Mouse (Mus musculus): ENCODE data around the gene Stab1. TPM values are rescaled to one million over a fixed set of nuclear protein-coding genes. Genes with fewer than 3 reads are reported as not detected.

Stab1 gene
- polyA plus RNA-seq, 1 experiment from 2014 or later: 13.0 TPM

GRCm38 (mm10) chr14:31208084-31208483 is 39.6 kb upstream of the Stab1 start, which contains the start of gene Tnnc1:
Gene Tnnc1 (plus strand): TSS chr14:31208312.
- no peaks in the 10 kb centered on the region for H3K9me3 ChIP-seq (ENCODE audit: control insufficient read depth, low read length)
- H3K27me3 ChIP-seq (replicated peaks; ENCODE audit: control insufficient read depth, insufficient read depth, low read length): no peaks in the 10 kb centered on the region
- H3K4me3 ChIP-seq (replicated peaks; ENCODE audit: low read length): no peak within 1 kb of the TSS; the same call in 1 of the 2 replicates
- H3K4me2 ChIP-seq (ENCODE audit: low read length): peak within 1 kb of the TSS; percentile 83
- peaks cover 20% of the 10 kb centered on the region for H3K4me1 ChIP-seq (replicated peaks; ENCODE audit: control insufficient read depth, insufficient read depth, low read length)
- ATAC-seq: no peak
- no peak within 1 kb of the TSS; the same call in 1 of the 2 replicates for H3K9ac ChIP-seq (replicated peaks; ENCODE audit: low read depth, low read length)
- no peak within 1 kb of the TSS; the same call in 1 of the 2 replicates for H3K27ac ChIP-seq (ENCODE audit: low read length)
- H3K36me3 ChIP-seq (ENCODE audit: control insufficient read depth, insufficient read depth): peaks cover 5% of the 10 kb centered on the region
- WGBS: 84% methylated on average over 2 of the region's 2 CpGs

- H3K27me3 ChIP-seq (replicated peaks; ENCODE audit: control insufficient read depth, insufficient read depth, low read length): no peaks in the 10 kb centered on the region
- no peaks in the 10 kb centered on the region for H3K9me3 ChIP-seq (ENCODE audit: control insufficient read depth, low read length)
- H3K4me3 ChIP-seq (replicated peaks; ENCODE audit: low read length): peak overlapping the region; percentile 87
- peak; percentile 32 for ATAC-seq
- WGBS: 81% methylated on average over 13 of the region's 13 CpGs
- peak overlapping the region; percentile 83 for H3K4me2 ChIP-seq (ENCODE audit: low read length)
- H3K27ac ChIP-seq (ENCODE audit: low read length): peak overlapping the region; percentile 75
- H3K9ac ChIP-seq (replicated peaks; ENCODE audit: low read depth, low read length): peak overlapping the region; percentile 92
- H3K4me1 ChIP-seq (replicated peaks; ENCODE audit: control insufficient read depth, insufficient read depth, low read length): peaks cover 20% of the 10 kb centered on the region
- H3K36me3 ChIP-seq (ENCODE audit: control insufficient read depth, insufficient read depth): peaks cover 13% of the 10 kb centered on the region
These were observed 38.8 kb upstream of the Stab1 start for GRCm38 (mm10) chr14:31207070-31207830.

GRCm38 (mm10) chr14:31206472-31206981 is 38.1 kb upstream of the Stab1 start:
- peak; percentile 72 for ATAC-seq
- Histone ChIP-seq H3K9ac (replicated peaks; ENCODE audit: low read depth, low read length) (peak overlapping the region; percentile 92), H3K36me3 (ENCODE audit: control insufficient read depth, insufficient read depth) (peaks cover 19% of the 10 kb centered on the region), H3K27me3 (replicated peaks; ENCODE audit: control insufficient read depth, insufficient read depth, low read length) (no peaks in the 10 kb centered on the region), H3K4me2 (ENCODE audit: low read length) (peak overlapping the region; percentile 96), H3K4me1 (replicated peaks; ENCODE audit: control insufficient read depth, insufficient read depth, low read length) (peaks cover 20% of the 10 kb centered on the region), H3K4me3 (replicated peaks; ENCODE audit: low read length) (peak overlapping the region; percentile 87), H3K9me3 (ENCODE audit: control insufficient read depth, low read length) (no peaks in the 10 kb centered on the region), H3K27ac (ENCODE audit: low read length) (peak overlapping the region; percentile 91)
- under 1% methylated on average over 31 of the region's 48 CpGs for WGBS

- H3K9ac ChIP-seq (replicated peaks; ENCODE audit: low read depth, low read length): peak overlapping the region; percentile 92
- peak overlapping the region; percentile 96 for H3K4me2 ChIP-seq (ENCODE audit: low read length)
- under 1% methylated on average over 39 of the region's 39 CpGs for WGBS
- peak overlapping the region; percentile 87 for H3K4me3 ChIP-seq (replicated peaks; ENCODE audit: low read length)
- peaks cover 20% of the 10 kb centered on the region for H3K4me1 ChIP-seq (replicated peaks; ENCODE audit: control insufficient read depth, insufficient read depth, low read length)
- H3K27me3 ChIP-seq (replicated peaks; ENCODE audit: control insufficient read depth, insufficient read depth, low read length): no peaks in the 10 kb centered on the region
- H3K27ac ChIP-seq (ENCODE audit: low read length): peak overlapping the region; percentile 91
- H3K36me3 ChIP-seq (ENCODE audit: control insufficient read depth, insufficient read depth): peaks cover 22% of the 10 kb centered on the region
- ATAC-seq: peak; percentile 65
- no peaks in the 10 kb centered on the region for H3K9me3 ChIP-seq (ENCODE audit: control insufficient read depth, low read length)
These were observed 37.4 kb upstream of the Stab1 start for GRCm38 (mm10) chr14:31205562-31206467.

GRCm38 (mm10) chr14:31205244-31205561 is 36.8 kb upstream of the Stab1 start:
- Histone ChIP-seq H3K36me3 (ENCODE audit: control insufficient read depth, insufficient read depth) (peaks cover 24% of the 10 kb centered on the region), H3K9ac (replicated peaks; ENCODE audit: low read depth, low read length) (peak overlapping the region; percentile 92), H3K4me2 (ENCODE audit: low read length) (peak overlapping the region; percentile 96), H3K27me3 (replicated peaks; ENCODE audit: control insufficient read depth, insufficient read depth, low read length) (no peaks in the 10 kb centered on the region), H3K4me1 (replicated peaks; ENCODE audit: control insufficient read depth, insufficient read depth, low read length) (peaks cover 20% of the 10 kb centered on the region), H3K27ac (ENCODE audit: low read length) (peak overlapping the region; percentile 91), H3K9me3 (ENCODE audit: control insufficient read depth, low read length) (no peaks in the 10 kb centered on the region), H3K4me3 (replicated peaks; ENCODE audit: low read length) (peak overlapping the region; percentile 87)
- ATAC-seq: no peak
- WGBS: 24% methylated on average over 8 of the region's 8 CpGs

- ATAC-seq: no peak
- H3K4me3 ChIP-seq (replicated peaks; ENCODE audit: low read length): peak overlapping the region; percentile 87
- H3K4me2 ChIP-seq (ENCODE audit: low read length): peak overlapping the region; percentile 96
- peaks cover 20% of the 10 kb centered on the region for H3K4me1 ChIP-seq (replicated peaks; ENCODE audit: control insufficient read depth, insufficient read depth, low read length)
- H3K27ac ChIP-seq (ENCODE audit: low read length): peak overlapping the region; percentile 91; the same call in 1 of the 2 replicates
- H3K36me3 ChIP-seq (ENCODE audit: control insufficient read depth, insufficient read depth): peaks cover 27% of the 10 kb centered on the region
- H3K27me3 ChIP-seq (replicated peaks; ENCODE audit: control insufficient read depth, insufficient read depth, low read length): no peaks in the 10 kb centered on the region
- H3K9ac ChIP-seq (replicated peaks; ENCODE audit: low read depth, low read length): peak overlapping the region; percentile 92
- WGBS: 71% methylated on average over 4 of the region's 4 CpGs
- no peaks in the 10 kb centered on the region for H3K9me3 ChIP-seq (ENCODE audit: control insufficient read depth, low read length)
These were observed 36.4 kb upstream of the Stab1 start for GRCm38 (mm10) chr14:31204844-31205243.

GRCm38 (mm10) chr14:31200038-31200437 is 31.6 kb upstream of the Stab1 start:
- Histone ChIP-seq H3K27me3 (replicated peaks; ENCODE audit: control insufficient read depth, insufficient read depth, low read length) (no peaks in the 10 kb centered on the region), H3K4me3 (replicated peaks; ENCODE audit: low read length) (no peak overlapping the region), H3K4me2 (ENCODE audit: low read length) (no peak overlapping the region), H3K9me3 (ENCODE audit: control insufficient read depth, low read length) (no peaks in the 10 kb centered on the region), H3K27ac (ENCODE audit: low read length) (no peak overlapping the region), H3K4me1 (replicated peaks; ENCODE audit: control insufficient read depth, insufficient read depth, low read length) (peaks cover 15% of the 10 kb centered on the region), H3K9ac (replicated peaks; ENCODE audit: low read depth, low read length) (no peak overlapping the region), H3K36me3 (ENCODE audit: control insufficient read depth, insufficient read depth) (peaks cover 29% of the 10 kb centered on the region)
- 89% methylated on average over 3 of the region's 3 CpGs for WGBS
- no peak for ATAC-seq

- Histone ChIP-seq H3K4me2 (ENCODE audit: low read length) (no peak overlapping the region), H3K36me3 (ENCODE audit: control insufficient read depth, insufficient read depth) (peaks cover 29% of the 10 kb centered on the region), H3K4me1 (replicated peaks; ENCODE audit: control insufficient read depth, insufficient read depth, low read length) (peaks cover 10% of the 10 kb centered on the region), H3K9ac (replicated peaks; ENCODE audit: low read depth, low read length) (no peak overlapping the region), H3K4me3 (replicated peaks; ENCODE audit: low read length) (no peak overlapping the region), H3K27ac (ENCODE audit: low read length) (no peak overlapping the region), H3K9me3 (ENCODE audit: control insufficient read depth, low read length) (no peaks in the 10 kb centered on the region), H3K27me3 (replicated peaks; ENCODE audit: control insufficient read depth, insufficient read depth, low read length) (no peaks in the 10 kb centered on the region)
- ATAC-seq: no peak
- WGBS: 90% methylated on average over 7 of the region's 7 CpGs
These were observed 31.2 kb upstream of the Stab1 start for GRCm38 (mm10) chr14:31199599-31199998.
